Mouse (Mus musculus) cerebellum, adult (tissue): ENCODE data around the gene Ggt5.
A peak's percentile ranks its signal among the peaks of the same experiment; 100 is the strongest.

Experiments used
- ATAC-seq: cut with Nextera tagmentation; 2 replicates; pipeline ENCODE4 v1.9.2; 2017; ENCODE audit warnings: mild to moderate bottlenecking, moderate library complexity, mixed read lengths; ENCODE audit not compliant: insufficient number of reproducible peaks, low FRiP score, low TSS enrichment

The Ggt5 gene

DNA sequence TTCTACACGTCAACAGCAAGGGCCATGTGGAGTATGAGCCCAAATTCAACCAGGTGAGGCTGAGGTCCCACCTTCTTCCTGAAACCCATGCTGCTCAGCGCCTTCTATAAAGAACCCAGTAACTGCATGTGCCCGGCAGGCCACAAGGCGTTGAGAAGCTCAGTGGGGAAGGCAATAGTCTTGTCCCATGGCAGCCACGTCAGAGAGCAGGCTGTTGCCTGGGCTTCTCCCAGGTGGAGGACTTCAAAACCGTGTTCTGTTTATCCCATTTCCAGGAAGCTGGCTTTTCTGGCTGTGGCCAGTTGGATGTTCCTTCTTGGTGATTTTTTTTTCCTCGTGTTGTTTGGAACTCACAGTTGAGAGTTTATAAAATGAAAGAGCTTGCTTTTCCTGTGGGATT lies 21.3 kb downstream of the Ggt5 start:
- ATAC-seq: no peak

DNA sequence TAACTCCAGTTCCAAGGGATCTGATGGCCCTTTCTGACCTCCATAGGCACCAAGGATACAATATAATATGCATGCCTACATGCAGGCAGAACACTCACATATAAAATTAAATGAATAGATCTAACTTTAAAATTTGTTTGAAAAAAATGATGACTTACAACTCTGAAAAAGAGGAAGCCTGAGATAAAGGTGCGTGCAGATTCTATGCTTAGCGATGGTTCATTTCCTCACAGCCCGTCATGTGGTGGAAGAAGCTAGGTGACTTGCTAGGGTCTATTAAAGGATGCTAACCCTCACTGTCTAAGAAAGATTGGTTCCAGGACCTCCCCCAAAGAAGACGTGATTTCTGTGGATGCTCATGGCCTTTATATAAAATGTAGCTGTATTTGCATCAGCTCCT lies 26.9 kb downstream of the Ggt5 start:
- no peak for ATAC-seq

DNA sequence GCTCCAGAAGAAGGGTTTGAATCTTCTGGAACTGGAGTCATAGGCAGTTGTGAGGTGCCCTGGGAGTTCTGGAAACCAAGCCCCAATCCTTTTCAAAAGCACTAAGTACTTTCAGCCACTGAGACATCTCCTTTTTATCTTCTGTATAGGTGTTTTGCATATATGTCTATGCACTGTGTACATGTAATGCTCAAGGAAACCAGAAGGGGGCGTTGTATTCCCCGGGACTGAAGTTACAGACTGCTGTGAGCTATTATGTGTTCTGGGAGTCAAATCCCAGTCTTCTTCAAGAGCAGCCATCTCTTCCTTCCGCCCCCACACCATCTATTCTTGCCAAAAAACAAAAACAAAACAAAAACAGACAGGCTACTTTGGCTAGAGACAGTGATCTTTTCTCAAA lies 31.7 kb downstream of the Ggt5 start:
- no peak for ATAC-seq

DNA sequence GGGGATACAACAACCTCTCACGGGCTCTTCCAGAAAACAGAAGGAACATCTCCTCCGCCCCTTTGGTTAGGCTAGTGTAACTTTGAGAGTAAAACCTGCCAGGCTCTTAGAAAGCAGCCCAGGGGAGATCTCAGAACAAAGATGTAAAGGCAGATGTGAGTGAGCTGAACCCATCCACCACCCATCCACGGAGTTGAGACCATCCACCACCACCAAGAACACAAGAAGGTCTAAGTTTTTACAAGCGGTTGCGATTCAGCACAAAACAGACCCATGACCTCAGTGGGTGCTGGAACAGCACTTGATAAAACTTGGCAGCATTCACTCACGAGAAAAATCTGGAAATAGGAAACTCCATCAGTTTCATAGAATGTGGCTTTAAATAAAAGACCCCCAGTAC lies 36.8 kb downstream of the Ggt5 start:
- ATAC-seq: no peak

DNA sequence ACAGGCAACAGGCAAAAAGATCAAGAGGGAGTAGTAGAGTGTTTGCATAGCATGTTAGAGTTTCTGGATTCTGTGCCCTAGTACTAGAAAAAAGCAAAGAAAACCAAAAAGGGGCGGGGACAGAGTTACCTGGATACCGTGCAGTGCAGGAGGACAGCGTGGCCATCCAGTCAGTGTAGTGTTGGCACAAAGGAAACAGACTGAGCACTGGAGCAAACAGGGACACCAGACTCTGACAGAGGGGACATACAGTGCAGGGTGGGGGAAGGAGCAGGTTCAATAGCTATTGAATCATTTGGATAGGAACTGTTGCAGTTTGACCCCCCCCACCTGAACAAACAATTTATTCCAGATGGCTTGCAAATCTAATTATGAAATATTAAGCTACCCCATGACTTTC lies 37.9 kb downstream of the Ggt5 start:
- no peak for ATAC-seq

DNA sequence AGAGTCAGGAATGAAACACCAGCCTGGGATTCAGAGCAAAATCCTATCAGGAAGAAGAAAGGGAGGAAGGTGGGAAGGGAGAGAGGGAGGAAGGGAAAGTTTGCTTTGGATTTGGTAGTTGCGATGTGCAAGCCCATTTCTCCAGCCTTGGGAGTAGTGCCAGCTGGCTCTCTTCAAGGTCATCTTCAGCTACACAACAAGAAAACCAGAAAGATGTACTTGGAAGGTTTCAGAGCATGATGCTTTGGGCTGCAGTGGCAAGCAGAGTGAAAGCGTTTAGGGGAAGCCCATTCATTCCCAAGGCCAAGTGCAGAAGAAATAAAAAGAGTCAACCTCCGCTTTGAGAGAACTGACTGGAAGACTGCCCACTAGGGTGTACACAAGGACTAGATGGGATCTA lies 38.4 kb downstream of the Ggt5 start:
- ATAC-seq: no peak

DNA sequence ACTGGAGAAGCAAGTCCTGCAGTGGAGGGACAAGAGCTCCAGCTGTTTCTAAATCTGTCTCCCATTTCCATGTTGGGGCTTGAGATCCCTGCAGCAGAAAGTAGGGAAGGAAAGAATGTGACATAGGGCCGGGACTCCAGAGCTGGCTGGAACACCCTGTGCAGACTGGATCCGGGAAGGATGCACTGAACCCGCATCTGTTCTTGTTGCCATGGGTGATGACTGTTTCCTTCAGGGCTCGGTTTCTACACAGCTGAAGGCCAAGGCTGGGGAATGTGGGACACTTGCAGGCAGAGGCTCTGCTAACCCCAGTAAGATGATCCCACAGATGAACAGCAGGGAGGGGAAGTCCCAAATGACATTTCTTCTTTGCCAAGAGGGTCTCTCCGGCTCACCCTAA lies 43.5 kb downstream of the Ggt5 start:
- no peak for ATAC-seq

DNA sequence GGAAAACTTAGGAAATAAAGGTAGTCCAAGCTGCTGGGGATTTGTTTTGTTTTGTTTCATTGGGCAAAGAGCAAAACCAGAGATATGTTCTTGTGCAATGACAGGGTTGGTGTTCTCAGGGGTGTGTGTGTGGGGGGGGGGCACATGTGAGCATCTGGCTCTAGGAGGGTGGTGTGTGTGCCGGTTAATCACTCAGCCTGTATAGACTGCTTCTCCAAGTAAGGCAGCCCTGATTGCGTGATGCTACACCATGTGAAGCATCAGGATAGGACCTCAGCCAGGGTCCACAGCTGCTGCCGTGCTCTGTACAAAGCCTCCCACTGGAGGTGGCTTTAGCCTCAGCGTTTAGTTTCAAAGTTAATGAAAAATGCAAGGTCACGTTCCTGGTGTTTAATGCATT lies 43.9 kb downstream of the Ggt5 start:
- ATAC-seq: no peak

DNA sequence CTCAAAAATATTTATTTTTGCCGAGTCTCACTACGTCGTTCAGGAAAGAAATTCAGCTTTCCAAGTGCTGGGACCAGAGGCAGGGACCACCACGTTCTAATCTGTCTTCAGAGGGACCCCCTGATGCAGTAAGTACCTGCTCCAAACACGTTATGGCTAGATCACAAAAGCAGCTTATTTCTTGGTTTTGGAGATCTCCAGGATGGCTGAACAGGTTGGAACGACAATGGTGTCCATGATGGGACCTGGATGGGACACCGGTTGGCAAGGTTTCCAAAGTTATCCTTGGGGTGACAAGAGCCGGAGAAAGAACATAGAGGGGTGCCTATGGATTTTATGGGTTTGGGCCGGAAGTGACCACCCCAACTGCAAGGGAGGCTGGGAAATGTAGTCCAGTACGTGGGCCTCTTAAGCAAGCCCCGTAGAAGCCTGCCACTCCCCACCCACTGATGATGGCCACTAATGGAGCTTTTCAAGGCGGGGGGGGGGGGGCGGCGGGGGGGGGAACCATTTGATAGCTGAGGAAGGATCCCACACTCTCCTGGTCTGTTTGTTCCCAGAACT lies 44.5 kb downstream of the Ggt5 start:
- ATAC-seq: no peak

DNA sequence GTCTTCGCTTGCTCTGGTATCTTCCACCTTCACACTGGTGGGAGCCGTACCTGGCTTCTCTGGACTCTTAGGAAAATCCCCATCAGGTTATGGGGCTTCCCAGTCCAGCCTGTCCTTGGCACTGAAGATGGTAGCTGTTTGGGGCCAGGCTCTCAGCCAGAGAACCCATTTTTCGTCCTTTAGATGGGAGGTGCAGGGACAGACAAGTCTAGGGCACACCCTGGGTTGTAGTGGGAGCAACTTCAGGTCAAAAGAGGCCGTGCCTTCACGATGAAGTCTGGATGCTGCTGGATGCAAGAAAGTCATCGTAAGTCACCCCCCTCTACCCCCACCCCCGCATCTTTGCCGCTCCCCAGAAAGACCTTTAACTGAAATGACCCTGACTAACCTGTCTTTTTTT lies 45.5 kb downstream of the Ggt5 start:
- no peak for ATAC-seq

DNA sequence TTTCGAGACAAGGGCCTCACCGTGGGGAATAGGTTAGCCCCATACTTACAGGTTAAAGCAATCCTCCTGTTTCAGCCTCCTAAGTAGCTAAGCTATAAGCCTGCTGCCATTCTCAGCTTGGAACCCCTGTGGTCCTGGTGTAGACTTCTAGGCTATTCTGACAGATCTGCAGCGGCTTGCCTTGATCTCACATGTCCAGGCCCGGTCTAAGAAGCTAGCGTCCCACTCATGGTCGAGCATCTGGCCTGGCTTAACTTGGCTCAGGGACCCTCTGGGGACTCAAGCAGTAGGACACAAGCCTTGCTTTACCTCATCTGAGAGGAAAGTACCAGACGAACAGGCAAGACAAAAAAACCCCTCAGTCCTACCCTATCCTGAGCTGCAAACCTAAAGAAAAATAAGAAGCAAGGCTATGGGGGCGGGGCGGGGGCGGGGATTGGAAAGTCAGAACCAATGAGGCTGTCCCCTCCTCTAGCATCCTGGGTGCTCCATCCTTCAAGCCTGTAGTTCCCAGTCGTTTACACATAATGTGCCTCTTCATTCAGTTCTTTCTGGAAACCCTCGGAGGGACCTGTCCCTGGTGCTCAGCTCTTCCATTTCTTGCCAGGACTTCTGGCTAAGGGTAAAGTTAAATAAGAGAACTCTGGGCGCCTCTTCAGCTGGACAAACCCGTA lies 46.0 kb downstream of the Ggt5 start:
- no peak for ATAC-seq

DNA sequence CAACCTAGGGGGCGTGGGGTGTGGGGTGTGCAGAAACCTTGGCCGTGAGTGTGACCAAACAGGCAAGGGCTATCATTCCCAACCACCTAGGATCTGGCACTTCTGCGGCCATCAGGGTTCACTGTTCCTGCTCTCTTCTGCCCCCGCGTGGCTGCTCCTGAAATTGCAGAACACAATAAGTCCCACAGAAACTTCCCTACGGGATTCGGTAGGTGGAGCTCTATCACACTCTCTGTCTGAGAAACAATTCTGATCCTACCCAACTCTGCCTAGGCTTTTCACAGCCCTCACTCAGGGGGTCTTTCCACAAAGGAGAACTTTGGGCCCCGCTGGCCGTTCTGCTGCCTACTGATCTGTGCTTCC lies 46.5 kb downstream of the Ggt5 start:
- ATAC-seq: peak; percentile 74

DNA sequence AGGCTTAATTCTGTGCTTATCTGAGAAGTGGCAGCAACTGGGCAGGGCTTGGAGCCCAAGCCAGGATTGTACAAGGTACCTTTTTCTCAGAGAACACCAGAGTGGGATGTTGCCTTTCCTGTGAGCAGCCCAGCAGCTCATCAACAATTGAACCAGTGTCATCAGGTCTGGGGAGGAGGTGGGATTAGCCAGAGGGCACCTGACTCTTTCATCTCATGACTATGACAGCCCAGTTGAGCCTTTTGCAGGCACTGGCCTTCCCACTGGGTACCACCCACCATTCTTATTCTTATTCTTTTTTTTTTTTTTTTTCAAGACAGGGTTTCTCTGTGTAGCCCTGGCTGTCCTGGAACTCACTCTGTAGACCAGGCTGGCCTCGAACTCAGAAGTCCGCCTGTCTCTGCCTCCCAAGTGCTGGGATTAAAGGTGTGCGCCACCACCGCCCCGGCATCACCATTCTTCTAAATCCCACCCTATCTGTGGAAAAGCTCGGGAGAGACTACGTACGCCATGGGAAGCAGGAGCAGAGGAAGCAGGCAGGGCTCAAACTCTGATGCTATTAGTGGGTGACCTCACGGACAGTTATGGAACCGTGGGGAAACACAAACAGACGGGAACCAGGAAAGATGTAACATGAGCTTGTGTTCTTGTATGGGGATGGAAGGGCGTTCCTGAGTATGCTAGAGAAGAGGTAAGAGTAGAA lies 47.1 kb downstream of the Ggt5 start:
- no peak for ATAC-seq

DNA sequence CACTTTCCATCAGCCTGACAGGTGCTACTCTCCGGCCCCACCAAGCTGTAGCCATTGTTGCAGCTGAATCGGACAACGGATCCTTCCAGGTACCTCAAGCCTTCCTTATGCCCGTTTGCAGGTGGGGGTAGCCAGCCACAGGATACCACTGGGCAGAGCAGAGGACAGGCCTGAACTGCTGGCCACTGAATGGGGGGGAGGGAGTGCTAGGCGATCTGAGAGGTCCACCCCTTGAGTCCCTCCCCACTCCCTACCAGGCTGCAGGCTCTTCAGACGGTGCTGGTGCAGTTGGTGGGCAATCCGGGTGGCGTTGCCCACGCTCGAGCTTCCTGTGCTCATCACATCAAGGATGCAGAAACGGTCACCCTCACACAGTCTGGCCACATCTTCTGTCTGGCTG lies 48.6 kb downstream of the Ggt5 start:
- no peak for ATAC-seq

DNA sequence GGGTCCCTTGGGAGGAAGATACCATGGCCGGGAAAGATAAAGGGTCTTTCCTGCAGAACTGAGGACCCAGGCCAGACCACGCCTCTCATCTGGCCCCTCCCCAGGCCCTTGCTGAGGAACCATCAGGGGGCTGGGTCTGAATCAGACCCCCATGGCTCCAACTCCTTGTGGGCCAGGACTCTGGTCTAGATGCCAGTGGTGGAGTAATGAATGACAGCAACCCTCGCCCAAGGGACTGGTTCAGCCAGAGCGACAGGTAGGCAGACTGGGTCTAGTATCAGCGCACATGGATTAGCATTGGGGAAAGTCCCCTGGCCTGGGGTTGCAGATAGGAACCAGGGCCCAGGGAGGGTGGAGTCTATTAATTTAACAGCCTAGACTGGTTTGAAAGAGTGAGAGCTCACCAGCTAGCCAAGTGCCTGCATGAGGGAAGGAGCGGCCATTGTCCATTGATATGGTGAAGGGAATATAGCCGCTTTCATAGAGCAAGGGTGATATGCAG lies 52.6 kb downstream of the Ggt5 start:
- no peak for ATAC-seq

DNA sequence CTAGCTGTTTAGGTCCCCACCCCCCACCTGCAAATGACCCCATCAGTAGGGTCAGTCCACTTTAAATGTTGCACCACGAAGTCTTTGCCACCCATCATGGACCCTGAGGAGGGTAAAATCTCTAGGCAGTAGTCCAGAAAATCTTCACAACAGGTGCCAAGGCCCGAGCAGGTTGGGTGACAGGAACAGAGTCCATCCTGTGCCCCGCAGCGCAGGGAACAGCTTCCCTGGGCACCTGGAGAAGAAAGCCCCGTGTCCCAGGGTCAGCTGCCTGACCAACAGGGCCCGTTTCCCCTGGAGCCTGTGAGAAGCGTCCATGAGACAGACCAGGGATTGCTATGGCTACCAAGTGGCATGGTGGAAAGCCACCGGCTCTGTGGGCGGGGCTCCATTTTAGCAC lies 53.3 kb downstream of the Ggt5 start:
- no peak for ATAC-seq

DNA sequence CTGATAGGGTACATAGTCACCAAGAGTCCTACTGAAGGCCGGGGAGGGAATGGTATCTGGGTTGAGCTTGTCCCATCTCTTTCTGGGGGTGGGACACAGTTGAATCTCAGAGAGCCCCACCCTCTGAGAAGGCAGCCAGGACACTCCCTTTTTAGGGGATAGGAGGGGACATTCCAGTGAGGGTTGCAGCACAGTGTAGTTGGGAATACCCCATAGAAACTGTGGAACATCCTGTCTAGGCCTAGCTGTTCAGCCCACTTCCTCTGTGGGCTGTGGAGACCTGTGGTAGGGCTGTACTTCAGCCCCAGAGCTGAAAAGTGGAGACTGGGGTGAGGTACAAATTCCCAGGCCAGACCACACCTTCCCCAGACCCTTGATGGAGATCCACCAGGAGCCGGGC lies 53.8 kb downstream of the Ggt5 start:
- no peak for ATAC-seq

DNA sequence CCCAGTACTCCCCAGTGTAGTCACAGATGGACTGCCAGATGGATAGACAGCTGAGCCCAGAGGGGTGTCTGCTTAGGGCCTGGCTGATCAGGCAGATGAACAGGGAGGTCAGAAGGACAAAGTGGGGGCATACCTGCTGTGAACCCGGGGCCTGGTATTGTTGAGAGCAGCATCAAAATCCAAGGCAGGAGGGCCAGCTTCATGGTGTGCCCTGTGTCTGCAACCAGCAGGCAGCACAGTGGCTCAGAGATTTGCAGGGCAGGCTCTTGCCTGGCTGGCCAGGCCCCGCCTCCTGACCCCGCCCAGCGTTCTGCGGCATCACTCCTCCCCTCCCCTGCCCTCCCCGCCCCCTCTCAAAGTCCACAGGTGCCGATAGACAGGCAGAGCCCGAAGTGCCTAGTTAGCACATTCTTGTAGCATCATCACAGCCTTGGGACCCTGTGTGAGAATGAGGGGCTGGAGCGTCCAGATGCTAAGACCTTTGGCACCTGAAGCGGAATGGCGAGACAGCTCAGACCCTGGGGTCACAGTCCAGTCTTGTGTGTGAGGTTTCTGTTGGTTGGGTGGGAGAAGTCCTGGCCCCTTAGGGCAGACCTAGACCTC lies 54.7 kb downstream of the Ggt5 start, which contains the start of gene Susd2:
Susd2 (minus strand) TSS at position 268 of the 603 bp plus-strand sequence.
- ATAC-seq: peak; percentile 64

DNA sequence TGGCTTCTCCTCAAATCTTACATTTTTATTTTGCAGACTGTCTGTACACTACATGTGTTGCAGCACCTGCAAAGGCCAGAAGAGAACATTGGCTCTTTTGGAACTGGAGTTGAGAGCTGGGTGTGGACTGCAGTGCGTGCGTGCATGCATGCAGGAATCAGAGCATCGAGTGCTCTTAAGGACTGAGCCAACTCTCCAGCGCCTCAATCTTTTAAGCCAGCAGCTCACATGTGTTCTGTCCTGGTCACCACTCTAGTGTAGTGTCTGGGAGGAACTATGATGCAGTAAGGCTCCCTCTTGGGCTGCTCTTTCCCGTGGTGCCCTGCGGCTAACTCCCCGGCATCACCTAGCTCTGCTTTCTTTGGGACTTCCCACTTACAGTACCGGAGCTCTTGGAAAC lies 56.5 kb downstream of the Ggt5 start:
- no peak for ATAC-seq

DNA sequence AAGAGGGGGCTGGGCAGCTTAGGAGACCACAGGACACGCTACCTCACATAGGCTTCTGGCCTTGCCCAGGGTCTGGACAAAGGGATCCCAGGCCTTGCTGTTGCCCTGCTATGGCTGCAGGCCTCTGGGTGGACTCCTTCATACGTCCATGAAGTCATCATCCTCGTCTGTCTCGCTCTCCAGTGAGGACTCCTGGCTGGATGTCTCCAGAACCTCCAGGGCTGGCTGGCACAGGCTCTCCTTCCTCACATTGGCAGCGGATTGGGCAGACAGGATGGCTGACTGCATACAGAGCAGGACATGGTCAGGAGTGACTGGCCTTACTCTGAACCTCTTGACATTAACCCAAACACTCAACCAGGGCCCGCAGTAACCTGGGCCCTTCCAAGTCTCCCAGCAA lies 57.3 kb downstream of the Ggt5 start:
- ATAC-seq: no peak

DNA sequence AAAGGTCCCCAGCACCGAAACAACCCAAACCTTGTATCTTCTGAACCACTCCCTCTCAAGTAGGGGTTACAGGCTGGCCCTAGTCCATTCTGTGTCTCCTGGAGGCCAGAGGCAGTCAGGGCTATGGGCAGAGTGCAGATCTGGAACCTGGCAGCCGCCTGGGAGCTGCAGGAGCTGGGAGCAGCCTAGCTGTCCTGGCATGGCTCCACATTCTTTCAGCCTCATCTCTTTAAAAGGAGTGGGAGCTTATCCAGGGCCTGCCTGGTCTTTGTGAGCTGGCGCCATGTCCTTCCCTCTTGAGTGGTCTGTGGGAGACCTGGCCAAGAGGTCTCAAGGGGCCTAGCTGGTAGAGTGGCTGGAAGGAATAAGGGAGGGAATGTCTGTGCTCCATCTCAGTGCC lies 58.2 kb downstream of the Ggt5 start:
- ATAC-seq: no peak
